Mouse (Mus musculus) embryonic facial prominence, embryonic 13.5 days (tissue): ENCODE data around the gene Mlh3. TPM values are rescaled to one million over a fixed set of nuclear protein-coding genes. Genes with fewer than 3 reads are reported as not detected.

Source experiments
- ATAC-seq: fragments of 200-750 bp; cut with Nextera tagmentation; 2 replicates; pipeline ENCODE4 v1.8.0; 2017; ENCODE audit warnings: low read depth; ENCODE audit not compliant: insufficient number of reproducible peaks, insufficient read depth, low FRiP score, low TSS enrichment
- H3K27ac ChIP-seq: fragments of 300-500 bp; sonication (generic); 2 replicates; pipeline ENCODE4 v1.5.1; 2015; ENCODE audit warnings: moderate library complexity, mild to moderate bottlenecking, inconsistent platforms
- H3K27me3 ChIP-seq: fragments of 300-500 bp; sonication (generic); 2 replicates; pipeline ENCODE4 v1.6.1; 2015; ENCODE audit warnings: mild to moderate bottlenecking, inconsistent platforms
- H3K36me3 ChIP-seq: fragments of 300-500 bp; sonication (generic); 2 replicates; pipeline ENCODE4 v1.6.1; 2015; ENCODE audit warnings: mild to moderate bottlenecking, inconsistent platforms
- H3K4me1 ChIP-seq: fragments of 300-500 bp; sonication (generic); 2 replicates; pipeline ENCODE4 v1.6.1; 2015; ENCODE audit warnings: inconsistent platforms
- H3K4me2 ChIP-seq: fragments of 300-500 bp; sonication (generic); 2 replicates; pipeline ENCODE4 v1.6.1; 2015; ENCODE audit warnings: moderate library complexity, mild to moderate bottlenecking, inconsistent platforms
- H3K4me3 ChIP-seq: fragments of 300-500 bp; sonication (generic); 2 replicates; pipeline ENCODE4 v1.5.1; 2015; ENCODE audit warnings: mild to moderate bottlenecking, inconsistent platforms
- H3K9ac ChIP-seq: fragments of 300-500 bp; sonication (generic); 2 replicates; pipeline ENCODE4 v1.6.1; 2015; ENCODE audit warnings: mild to moderate bottlenecking, inconsistent platforms
- H3K9me3 ChIP-seq: fragments of 300-500 bp; sonication (generic); 2 replicates; pipeline ENCODE4 v1.6.1; 2016; ENCODE audit warnings: inconsistent platforms
- WGBS: fragments of 180-500 bp; shearing (Covaris S2); methylation state at CpG from one replicate; pipeline ENCODE4 v1.1.7; 2015; ENCODE audit warnings: mixed read lengths; 5-methylcytosine and 5-hydroxymethylcytosine counted together
- microRNA-seq: library from miRNA; unstranded; fragments of <30 nt; microRNA quantifications from one replicate; pipeline ENCODE4, GENCODE M21; 2016
- polyA plus RNA-seq: library from polyadenylated mRNA; unstranded; fragments of >200 nt; fragmentation: Nextera tagmentation; extraction: Ambion mirVana; gene quantifications from 2 replicates; pipeline ENCODE4 v1.2.1, GENCODE M21; 2015

The Mlh3 gene
- polyA plus RNA-seq, 1 experiment from 2014 or later, result 9.2 TPM

DNA sequence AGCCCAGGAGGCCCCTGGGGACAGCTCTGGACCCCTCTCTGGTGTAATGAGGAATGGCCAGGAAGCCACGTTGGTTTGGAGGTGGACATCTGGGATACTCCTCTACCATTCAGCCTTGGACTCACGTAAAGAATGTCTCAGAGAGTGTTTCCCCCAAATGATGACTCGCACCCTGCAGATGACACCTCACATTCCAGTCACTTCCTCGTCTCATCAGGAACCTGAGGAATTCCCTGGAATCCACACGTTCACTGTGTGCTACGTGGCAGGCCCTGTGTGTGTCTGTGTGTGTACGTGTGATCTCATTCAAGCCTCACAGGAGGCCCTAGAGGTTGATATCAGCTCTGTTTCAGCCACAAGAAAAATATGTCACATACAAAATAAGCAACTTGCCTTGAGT, 84.0 kb downstream of the Mlh3 start:
- Histone ChIP-seq H3K36me3 (no peaks in the 10 kb centered on the region), H3K9me3 (no peaks in the 10 kb centered on the region), H3K27me3 (peaks cover 20% of the 10 kb centered on the region), H3K4me1 (peaks cover 23% of the 10 kb centered on the region), H3K27ac (no peak overlapping the region), H3K9ac (no peak overlapping the region), H3K4me2 (no peak overlapping the region), H3K4me3 (no peak overlapping the region)
- WGBS, result 71% methylated on average over 7 of the region's 7 CpGs
- ATAC-seq, result no peak

- no peak overlapping the region for H3K27ac ChIP-seq
- no peaks in the 10 kb centered on the region for H3K36me3 ChIP-seq
- H3K9ac ChIP-seq, result no peak overlapping the region
- H3K4me3 ChIP-seq, result no peak overlapping the region
- no peaks in the 10 kb centered on the region for H3K9me3 ChIP-seq
- H3K4me1 ChIP-seq, result peaks cover 26% of the 10 kb centered on the region
- ATAC-seq, result no peak
- 61% methylated on average over 8 of the region's 8 CpGs for WGBS
- H3K27me3 ChIP-seq, result peaks cover 20% of the 10 kb centered on the region
- no peak overlapping the region for H3K4me2 ChIP-seq
These were observed 84.6 kb downstream of the Mlh3 start for GRCm38 (mm10) chr12:85185810-85186209.

Small RNAs within 50 kb of the gene (microRNA-seq; reads per million reads assigned to microRNA genes)
- 0.74 reads per million for gene Mir6938

Other genes starting within 250 kb of the Mlh3 start
- 2.9 and 3.7 TPM in 2 replicates for gene Prox2, start 159.8 kb downstream of the Mlh3 start, polyA plus RNA-seq
- gene Dlst, start 159.8 kb downstream of the Mlh3 start, polyA plus RNA-seq, result 108 and 109 TPM in 2 replicates
- gene Rps6kl1, start 119.3 kb downstream of the Mlh3 start, polyA plus RNA-seq, result 0.78 and 1.1 TPM in 2 replicates
- gene Pgf, start 92.8 kb downstream of the Mlh3 start, polyA plus RNA-seq, result 8.7 and 10.3 TPM in 2 replicates
- 73.2 and 81.1 TPM in 2 replicates for gene Eif2b2, start 51.1 kb downstream of the Mlh3 start, polyA plus RNA-seq
- gene Acyp1, start 17.8 kb upstream of the Mlh3 start, polyA plus RNA-seq, result 43.2 and 45.4 TPM in 2 replicates
- 0.70 and 0.87 TPM in 2 replicates for gene Zc2hc1c, start 18.0 kb upstream of the Mlh3 start, polyA plus RNA-seq
- gene Nek9, start 68.8 kb upstream of the Mlh3 start, polyA plus RNA-seq, result 26.4 and 28.7 TPM in 2 replicates
- 298 and 306 TPM in 2 replicates for gene Tmed10, start 104.2 kb upstream of the Mlh3 start, polyA plus RNA-seq
- gene Fos, start 203.3 kb upstream of the Mlh3 start, polyA plus RNA-seq, result 5.2 and 7.3 TPM in 2 replicates